Mouse (Mus musculus) bone marrow macrophage, adult 2 months (primary cell): ENCODE results near the gene Prickle3.

Experiments used
- CTCF ChIP-seq: IDR thresholded peaks from 2 replicates; pipeline ENCODE4 v1.5.1; 2012; ENCODE audit warnings: low read depth, mild to moderate bottlenecking, low read length, moderate library complexity
- POLR2A ChIP-seq: IDR thresholded peaks from 2 replicates; pipeline ENCODE4 v1.6.1; 2012; ENCODE audit warnings: mild to moderate bottlenecking, low read depth, low read length, borderline replicate concordance

DNA sequence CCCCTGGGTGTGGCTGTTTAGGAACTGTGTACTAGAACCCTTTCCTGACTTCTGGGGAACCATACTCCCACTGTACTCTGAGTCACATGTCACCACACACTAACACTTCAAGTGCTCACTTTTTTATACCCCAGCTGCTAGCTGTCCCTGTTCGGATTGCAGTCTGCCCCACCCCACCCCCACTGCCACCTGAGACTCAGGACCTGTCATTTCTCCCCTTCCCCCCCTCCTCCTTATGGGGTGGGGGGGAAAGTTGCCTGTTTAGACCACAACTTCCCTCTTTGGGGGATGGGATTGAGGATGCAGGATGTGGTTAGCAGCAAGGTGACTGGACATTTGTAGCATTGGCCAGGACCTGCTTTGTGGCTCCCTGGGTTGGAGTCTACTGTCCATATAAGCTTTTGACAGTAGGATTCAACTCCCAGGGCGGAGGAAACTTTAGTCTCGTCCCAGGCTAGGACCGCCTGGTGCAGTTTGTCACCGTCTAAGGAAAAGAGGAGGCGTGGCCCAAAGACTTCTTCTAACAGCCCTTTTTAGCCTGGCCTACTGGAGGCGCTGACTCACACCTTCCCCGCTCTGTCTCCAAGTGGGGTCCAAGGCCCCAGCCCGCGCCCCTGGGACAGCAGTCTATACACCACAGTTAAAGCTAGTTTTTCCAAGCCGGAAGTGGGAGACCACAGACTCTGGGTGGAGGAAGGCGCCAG is 16.7 kb downstream of the Prickle3 start:
- no peak for TF ChIP-seq CTCF
- TF ChIP-seq POLR2A: no peak
